Mouse (Mus musculus): Measurements from ENCODE around the gene Pou3f3.

GRCm38 (mm10) chr1:42690024-42690575 lies 5.5 kb upstream of the Pou3f3 start:
- TF ChIP-seq CTCF (IDR thresholded peaks at IDR 0.05; ENCODE audit: insufficient read depth, low read length) = no peak
- no peak for TF ChIP-seq POLR2A (IDR thresholded peaks at IDR 0.05; ENCODE audit: borderline replicate concordance, extremely low read depth, low read depth, low read length)

Data from lung, adult 2 months (tissue).